ENCODE assay signal across 13 mouse cellular contexts in the genomic region with DNA sequence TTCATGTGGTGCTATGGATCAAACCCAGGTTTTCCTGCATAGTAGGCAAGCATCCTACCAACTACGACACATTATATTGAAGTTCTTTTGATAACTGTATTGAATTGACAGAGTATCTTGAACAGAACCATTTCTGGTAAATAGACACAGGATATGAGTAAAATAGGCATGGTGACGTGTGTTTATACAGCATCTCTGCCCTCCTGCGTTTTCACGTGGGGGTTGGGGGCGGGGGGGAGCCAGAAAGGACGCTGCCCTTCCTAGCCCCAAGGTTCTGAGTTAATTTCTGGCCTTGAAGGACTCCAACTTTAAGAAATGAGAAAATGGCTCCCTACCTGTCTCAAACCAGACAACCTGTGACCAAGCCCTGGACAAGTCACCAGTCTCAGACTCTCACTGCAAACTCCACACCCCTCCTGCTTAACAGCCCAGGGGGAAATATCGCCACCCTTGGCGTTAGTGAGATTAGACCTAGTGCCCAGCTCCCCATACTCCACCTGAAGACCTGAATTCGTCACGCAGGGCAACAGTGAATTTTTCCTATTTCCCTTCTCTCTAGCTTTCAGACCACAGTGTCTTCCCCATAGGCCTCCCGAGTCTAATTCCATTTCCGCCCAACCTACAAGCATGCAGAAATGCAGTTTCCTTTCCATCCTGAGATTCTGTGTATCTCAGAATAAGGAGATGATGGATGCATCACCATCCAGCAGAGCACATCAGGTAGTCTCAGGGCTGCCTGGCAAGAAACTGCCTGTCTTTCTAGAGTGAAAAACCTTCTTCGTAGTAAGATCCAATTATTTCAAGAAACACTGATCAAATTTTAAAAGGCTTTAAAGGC. TPM values are rescaled to one million over a fixed set of nuclear protein-coding genes. Genes with fewer than 3 reads are reported as not detected.
"Had no signal": no experiment of that assay in that cellular context is flagged by ENCODE, and none has a peak within 500 bp of the region (broad histone marks: within the 10 kb centered on the region; RNA-seq: fewer than 3 reads in every experiment).

No protein-coding gene starts in this region.

- ATAC-seq: intestine, embryonic 16.5 days; liver, postnatal 0 days; midbrain, embryonic 15.5 days had no signal

- DNase-seq: kidney, adult 2 months; kidney, postnatal 25 days; liver; liver, embryonic 13.5 days; liver, postnatal 0 days; lung, postnatal 14 days; right cerebral cortex, postnatal 14 days had no signal

RNA-seq across cellular contexts. Expression of a gene that starts 3.7 kb away (rescaled TPM):
- total RNA-seq: layer of hippocampus, postnatal 25 days; left cerebral cortex, postnatal 25 days had no signal
- polyA plus RNA-seq: limb, embryonic 12.5 days; liver, embryonic 13.5 days; midbrain, embryonic 11.5 days; midbrain, embryonic 15.5 days had no signal
